Mouse (Mus musculus) midbrain, embryonic 14.5 days (tissue): ENCODE results near the gene Kbtbd3. TPM values are rescaled to one million over a fixed set of nuclear protein-coding genes. Genes with fewer than 3 reads are reported as not detected.
A peak's percentile ranks its signal among the peaks of the same experiment; 100 is the strongest.

ENCODE experiments used
- ATAC-seq: fragments of 200-750 bp; cut with Nextera tagmentation; 2 replicates; pipeline ENCODE4 v1.8.0; 2017; ENCODE audit warnings: moderate number of reproducible peaks, moderate library complexity; ENCODE audit not compliant: low FRiP score, low TSS enrichment
- DNase-seq: peaks from one replicate; pipeline ENCODE4 v3.0.0-alpha.2; 2015
- H3K27ac ChIP-seq: fragments of 300-500 bp; sonication (generic); replicated peaks from 2 replicates; pipeline ENCODE4 v1.5.1; 2014; ENCODE audit warnings: mild to moderate bottlenecking, low read depth, low read length, moderate library complexity
- H3K27me3 ChIP-seq: fragments of 300-500 bp; sonication (generic); 2 replicates; pipeline ENCODE4 v1.6.1; 2014; ENCODE audit warnings: low read length, control low read depth, mixed read lengths; ENCODE audit not compliant: control insufficient read depth, insufficient read depth
- H3K36me3 ChIP-seq: fragments of 300-500 bp; sonication (generic); 2 replicates; pipeline ENCODE4 v1.6.1; 2014; ENCODE audit warnings: low read length, control low read depth; ENCODE audit not compliant: control insufficient read depth, insufficient read depth
- H3K4me1 ChIP-seq: fragments of 300-500 bp; sonication (generic); 2 replicates; pipeline ENCODE4 v1.6.1; 2014; ENCODE audit warnings: mild to moderate bottlenecking, antibody characterized with exemption, low read length, control low read depth; ENCODE audit not compliant: control insufficient read depth, insufficient read depth
- H3K4me2 ChIP-seq: fragments of 300-500 bp; sonication (generic); 2 replicates; pipeline ENCODE4 v1.6.1; 2014; ENCODE audit warnings: mild to moderate bottlenecking, low read length, moderate library complexity
- H3K4me3 ChIP-seq: fragments of 300-500 bp; sonication (generic); replicated peaks from 2 replicates; pipeline ENCODE4 v1.5.1; 2014; ENCODE audit warnings: low read depth, low read length
- H3K9ac ChIP-seq: fragments of 300-500 bp; sonication (generic); replicated peaks from 2 replicates; pipeline ENCODE4 v1.6.1; 2014; ENCODE audit warnings: mild to moderate bottlenecking, low read length, moderate library complexity
- H3K9me3 ChIP-seq: fragments of 300-500 bp; sonication (generic); 2 replicates; pipeline ENCODE4 v1.6.1; 2016; ENCODE audit warnings: low read length, control low read depth, mixed read lengths; ENCODE audit not compliant: control insufficient read depth
- WGBS: fragments of 180-500 bp; shearing (Covaris S2); extraction: QIAGEN DNeasy Blood & Tissue Kit; methylation state at CpG from one replicate; pipeline ENCODE4 v1.1.7; 2014; 5-methylcytosine and 5-hydroxymethylcytosine counted together
- polyA plus RNA-seq: library from polyadenylated mRNA; unstranded; fragments of >200 nt; fragmentation: Nextera tagmentation; extraction: Ambion mirVana; gene quantifications from 2 replicates; pipeline ENCODE4 v1.2.1, GENCODE M21; 2014

The Kbtbd3 gene
- polyA plus RNA-seq, 1 experiment from 2014 or later, result 11.3 TPM

DNA sequence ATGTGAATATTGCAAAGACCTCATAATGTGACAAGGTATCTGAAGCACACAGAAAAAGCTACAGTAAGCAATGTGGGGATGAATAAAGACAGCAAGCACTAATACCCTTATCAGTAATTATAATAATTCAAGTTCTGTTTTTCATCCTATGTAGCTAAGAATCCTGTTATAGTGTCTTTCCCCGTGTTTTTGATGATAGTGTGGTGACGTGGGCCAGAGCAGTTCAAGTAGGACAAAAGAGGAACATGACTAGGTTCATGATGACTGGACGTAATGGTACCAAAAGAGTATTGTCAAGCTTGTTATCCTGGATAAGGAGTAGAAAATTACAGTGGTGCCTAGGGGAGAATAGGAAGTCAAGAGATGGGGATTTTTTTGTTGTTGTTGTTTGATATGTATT is 1.1 kb downstream of the Kbtbd3 start:
- DNase-seq (no peak), ATAC-seq (no peak)
- Histone ChIP-seq H3K4me1 (peaks cover 18% of the 10 kb centered on the region), H3K4me2 (peak overlapping the region; percentile 78), H3K27ac (no peak overlapping the region), H3K9ac (peak overlapping the region; percentile 86), H3K27me3 (no peaks in the 10 kb centered on the region), H3K9me3 (no peaks in the 10 kb centered on the region), H3K4me3 (peak overlapping the region; percentile 72), H3K36me3 (no peaks in the 10 kb centered on the region)
- WGBS, result 73% methylated on average over 3 of the region's 3 CpGs

DNA sequence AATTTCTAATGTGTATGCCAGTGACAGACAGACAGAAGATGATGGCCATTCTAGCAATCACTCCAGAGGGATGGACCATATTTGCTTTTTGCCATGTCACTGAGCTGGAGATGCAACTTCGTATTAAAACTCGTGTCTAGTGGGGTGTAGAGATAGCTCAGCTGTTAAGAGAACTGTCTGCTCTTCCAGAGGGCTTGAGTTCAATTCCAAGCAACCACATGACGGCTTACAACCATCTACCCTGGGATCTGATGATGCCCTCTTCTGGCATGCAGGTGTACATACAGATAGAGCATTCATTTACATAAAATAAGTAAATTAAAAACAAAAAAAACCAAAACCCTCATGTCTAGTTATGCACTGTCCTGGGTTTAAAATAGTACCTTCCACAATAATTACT is 1.5 kb downstream of the Kbtbd3 start:
- no peaks in the 10 kb centered on the region for H3K36me3 ChIP-seq
- H3K4me1 ChIP-seq, result peaks cover 18% of the 10 kb centered on the region
- H3K27me3 ChIP-seq, result no peaks in the 10 kb centered on the region
- 90% methylated on average over 3 of the region's 3 CpGs for WGBS
- peak overlapping the region; percentile 78 for H3K4me2 ChIP-seq
- no peak overlapping the region for H3K9ac ChIP-seq
- ATAC-seq (no peak), DNase-seq (no peak)
- H3K27ac ChIP-seq, result no peak overlapping the region
- no peak overlapping the region for H3K4me3 ChIP-seq
- H3K9me3 ChIP-seq, result no peaks in the 10 kb centered on the region

DNA sequence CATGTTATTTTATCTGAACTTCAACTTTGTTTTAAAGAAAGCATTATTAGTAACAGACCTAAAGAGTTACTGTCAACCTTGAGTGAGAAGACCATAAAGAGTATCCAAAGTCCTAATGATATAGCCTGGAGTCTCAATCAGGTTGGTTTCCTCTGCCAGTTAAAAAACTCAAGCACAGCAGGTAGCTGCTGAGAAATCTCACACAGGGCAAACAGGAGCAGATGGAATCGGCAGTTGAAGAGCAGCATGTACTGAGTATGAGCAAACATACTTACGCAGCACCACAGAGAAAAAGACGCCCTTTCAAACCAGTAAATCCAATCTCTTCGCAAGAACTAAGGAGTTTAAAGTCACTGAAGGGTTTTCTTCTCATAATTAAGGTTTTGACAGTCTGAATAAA is 4.3 kb downstream of the Kbtbd3 start:
- no peak for ATAC-seq

DNA sequence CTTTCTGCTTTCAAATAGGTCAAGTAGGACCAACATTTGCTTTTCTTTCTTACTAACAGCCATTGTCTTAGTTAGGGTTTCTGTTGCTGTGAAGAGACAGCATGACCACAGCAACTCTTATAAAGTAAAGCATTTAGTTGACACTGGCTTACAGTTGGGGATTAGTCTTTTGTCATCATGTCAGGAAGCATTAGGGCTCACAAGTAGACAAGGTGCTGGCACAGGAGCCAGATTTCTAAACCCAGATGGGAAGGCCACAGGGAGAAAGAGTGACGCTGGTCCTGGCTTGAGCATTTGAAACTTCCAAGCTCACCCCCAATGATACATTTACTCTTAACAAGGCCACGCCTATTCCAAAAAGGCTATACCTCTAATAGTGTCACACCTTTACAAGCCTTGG is 6.1 kb downstream of the Kbtbd3 start:
- DNase-seq, result no peak
- H3K4me1 ChIP-seq, result peaks cover 5% of the 10 kb centered on the region
- no peak overlapping the region for H3K4me3 ChIP-seq
- ATAC-seq, result no peak
- H3K9ac ChIP-seq, result no peak overlapping the region
- WGBS, result 63% methylated on average over 2 of the region's 2 CpGs
- no peak overlapping the region for H3K4me2 ChIP-seq
- 0 out of 2 replicates have a peak, but pooled peaks cover 3% of the 10 kb centered on the region for H3K36me3 ChIP-seq
- no peaks in the 10 kb centered on the region for H3K9me3 ChIP-seq
- no peaks in the 10 kb centered on the region for H3K27me3 ChIP-seq
- no peak overlapping the region for H3K27ac ChIP-seq

More for the DNA sequence above, 4.3 kb downstream of the Kbtbd3 start:
- Histone ChIP-seq H3K36me3 (0 out of 2 replicates have a peak, but pooled peaks cover 3% of the 10 kb centered on the region), H3K4me2 (no peak overlapping the region), H3K4me3 (no peak overlapping the region), H3K27me3 (no peaks in the 10 kb centered on the region), H3K27ac (no peak overlapping the region), H3K4me1 (peaks cover 10% of the 10 kb centered on the region), H3K9me3 (no peaks in the 10 kb centered on the region), H3K9ac (no peak overlapping the region)
- WGBS, result 93% methylated on average over 4 of the region's 4 CpGs
- no peak for DNase-seq

DNA sequence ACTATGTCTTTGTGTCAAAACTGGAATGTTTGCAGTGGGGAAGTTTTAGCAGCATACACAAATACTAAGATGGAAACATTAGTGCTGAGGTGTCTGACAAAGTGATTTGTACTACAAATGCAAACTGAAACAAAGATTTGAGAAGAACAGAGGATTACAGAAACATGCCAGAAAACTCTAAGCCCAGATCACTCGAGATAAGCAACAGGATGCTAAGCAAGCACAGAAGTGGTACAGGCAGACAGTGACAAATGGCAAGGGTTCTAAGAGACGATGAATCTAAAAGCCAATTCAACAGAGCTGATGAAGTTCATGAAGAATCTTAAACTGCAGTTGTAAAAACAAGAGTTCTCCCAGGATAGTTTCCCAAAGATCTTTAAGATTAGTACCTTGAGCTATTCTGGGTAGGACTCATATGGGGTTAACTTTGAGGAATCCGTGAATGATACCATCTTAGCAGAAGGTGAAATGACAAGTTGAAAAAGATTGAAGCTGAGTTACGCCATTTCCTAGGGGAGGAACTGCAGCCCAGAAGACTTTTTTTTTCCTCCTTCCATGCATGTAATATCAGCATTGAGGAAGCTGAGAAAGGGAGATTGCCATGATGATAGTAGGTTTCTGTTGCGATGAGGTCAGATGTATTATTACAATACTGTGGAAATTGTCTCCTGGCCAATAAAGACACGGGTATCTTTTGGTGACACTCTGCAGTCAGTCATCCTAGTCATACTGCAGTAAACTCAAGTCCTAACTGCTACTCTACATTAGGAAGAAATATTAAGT is 9.5 kb downstream of the Kbtbd3 start:
- Histone ChIP-seq H3K4me3 (no peak overlapping the region), H3K36me3 (0 out of 2 replicates have a peak, but pooled peaks cover 3% of the 10 kb centered on the region), H3K27ac (no peak overlapping the region), H3K27me3 (no peaks in the 10 kb centered on the region), H3K9me3 (peaks cover 2% of the 10 kb centered on the region; the same call in 1 of the 2 replicates), H3K4me1 (no peaks in the 10 kb centered on the region), H3K9ac (no peak overlapping the region), H3K4me2 (no peak overlapping the region)
- WGBS, result 92% methylated on average over 6 of the region's 6 CpGs
- ATAC-seq (no peak), DNase-seq (no peak)

DNA sequence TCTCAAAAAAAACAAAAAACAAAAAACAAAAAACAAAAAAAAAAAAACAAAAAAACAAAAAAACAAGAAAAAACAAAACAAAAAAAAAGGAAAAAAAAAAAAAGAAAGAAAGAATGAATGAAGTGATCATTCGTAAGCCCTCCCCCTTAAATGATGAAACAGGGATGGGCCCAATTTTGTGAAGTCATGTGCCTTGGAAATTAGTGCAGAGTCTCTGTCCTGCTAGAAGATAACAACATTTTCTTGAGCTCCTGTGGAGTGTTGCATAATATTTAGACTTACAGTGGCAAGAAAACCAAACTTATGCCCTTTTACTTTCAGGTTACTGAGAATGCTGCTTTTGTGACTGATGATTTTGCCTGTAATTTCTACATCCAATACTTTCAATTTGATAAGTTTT is 43.5 kb downstream of the Kbtbd3 start:
- ATAC-seq, result no peak
- Histone ChIP-seq H3K36me3 (no peaks in the 10 kb centered on the region), H3K4me2 (no peak overlapping the region), H3K27me3 (no peaks in the 10 kb centered on the region), H3K9me3 (no peaks in the 10 kb centered on the region), H3K4me3 (no peak overlapping the region), H3K4me1 (no peaks in the 10 kb centered on the region), H3K9ac (no peak overlapping the region), H3K27ac (no peak overlapping the region)
- DNase-seq, result no peak
- 91% methylated on average over 1 of the region's 1 CpGs for WGBS

DNA sequence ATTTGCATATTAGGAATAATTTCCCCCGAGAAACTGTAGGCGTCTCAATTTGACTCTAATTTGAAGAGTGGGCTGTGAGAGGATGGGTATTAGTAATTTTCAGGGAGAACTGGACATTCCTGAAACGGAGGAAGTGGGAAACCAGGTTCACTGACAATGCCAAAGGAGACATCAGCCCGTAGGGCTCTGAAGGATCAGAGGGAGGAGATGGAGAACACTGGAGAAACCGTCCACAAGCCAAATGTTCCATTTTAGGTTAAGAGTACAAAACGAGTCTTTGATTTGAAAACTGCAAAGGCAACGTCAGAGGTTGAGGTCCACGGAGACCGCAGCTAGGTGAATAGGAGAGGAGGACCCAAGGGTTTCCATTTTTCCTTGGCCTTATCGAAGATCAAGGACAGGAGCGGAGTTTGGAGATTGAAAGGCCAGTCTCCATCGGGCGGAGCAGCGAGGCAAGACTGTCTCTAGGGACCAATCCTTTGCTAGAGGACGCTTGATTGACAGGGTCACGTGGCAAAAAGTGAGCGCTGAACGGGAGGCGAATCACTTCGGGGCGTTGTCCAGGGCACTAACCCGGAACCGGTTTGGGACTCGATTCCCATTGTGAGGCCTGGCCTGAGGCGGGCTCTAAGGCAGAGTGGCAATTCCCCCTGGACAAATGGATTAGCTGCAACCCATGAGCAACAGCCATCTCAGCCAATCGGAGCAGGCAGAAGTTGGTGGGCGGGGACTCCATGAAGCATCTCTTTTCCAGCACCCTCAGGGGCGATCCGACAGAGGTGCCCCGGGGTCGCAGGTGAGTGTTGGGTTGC is 66.4 kb downstream of the Kbtbd3 start, which contains the start of gene Msantd4:
Msantd4 (plus strand) TSS at position 735 of the 812 bp plus-strand sequence.
- no peaks in the 10 kb centered on the region for H3K9me3 ChIP-seq
- H3K27ac ChIP-seq, result peak within 1 kb of the TSS; percentile 88
- DNase-seq (peak; percentile 100), ATAC-seq (peak; percentile 100)
- no peaks in the 10 kb centered on the region for H3K27me3 ChIP-seq
- peaks cover 14% of the 10 kb centered on the region for H3K4me1 ChIP-seq
- peak within 1 kb of the TSS; percentile 73 for H3K4me2 ChIP-seq
- no peaks in the 10 kb centered on the region for H3K36me3 ChIP-seq
- under 1% methylated on average over 31 of the region's 31 CpGs for WGBS
- H3K4me3 ChIP-seq, result peak within 1 kb of the TSS; percentile 73
- H3K9ac ChIP-seq, result peak within 1 kb of the TSS; percentile 69

DNA sequence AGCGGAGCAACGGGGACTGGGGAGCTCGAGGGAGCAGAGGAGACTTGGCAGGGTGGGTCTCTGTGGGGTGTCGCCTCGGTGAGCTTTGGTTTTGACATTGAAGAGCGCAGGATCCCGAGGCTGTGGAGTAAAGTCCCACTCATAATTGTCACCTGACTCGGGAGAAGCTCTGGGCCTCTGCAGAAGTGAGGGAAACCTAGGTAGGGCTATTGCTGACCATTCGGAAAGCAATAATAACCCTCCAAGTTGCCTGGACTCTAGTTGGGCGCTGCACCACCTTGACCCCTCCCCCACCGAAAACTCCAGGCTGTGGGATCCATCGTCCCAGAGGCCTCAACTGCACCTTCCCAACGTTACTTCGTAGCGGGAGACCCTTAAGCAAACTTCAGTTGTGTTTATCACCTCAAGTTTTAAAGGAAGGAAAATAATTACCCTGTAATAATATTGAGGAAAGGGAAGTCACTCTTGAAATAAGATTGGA is 67.0 kb downstream of the Kbtbd3 start:
- Histone ChIP-seq H3K9me3 (no peaks in the 10 kb centered on the region), H3K27ac (peak overlapping the region; percentile 88), H3K9ac (peak overlapping the region; percentile 69), H3K27me3 (no peaks in the 10 kb centered on the region), H3K4me3 (peak overlapping the region; percentile 73), H3K4me2 (peak overlapping the region; percentile 73), H3K4me1 (peaks cover 14% of the 10 kb centered on the region), H3K36me3 (no peaks in the 10 kb centered on the region)
- under 1% methylated on average over 15 of the region's 15 CpGs for WGBS
- ATAC-seq (no peak), DNase-seq (no peak)
